Mouse (Mus musculus) stomach, postnatal 0 days (tissue): ENCODE measurements around the gene Aspscr1. TPM values are rescaled to one million over a fixed set of nuclear protein-coding genes. Genes with fewer than 3 reads are reported as not detected.

Experiments
- ATAC-seq: fragments of 200-750 bp; cut with Nextera tagmentation; 2 replicates; pipeline ENCODE4 v1.8.0; 2017; ENCODE audit not compliant: low FRiP score, low TSS enrichment
- DNase-seq: peaks from one replicate; pipeline ENCODE4 v3.0.0-alpha.2; 2016; ENCODE audit warnings: low spot score
- H3K27ac ChIP-seq: fragments of 300-500 bp; sonication (generic); replicated peaks from 2 replicates; pipeline ENCODE4 v1.5.1; 2014; ENCODE audit warnings: mild to moderate bottlenecking, control low read depth
- H3K27me3 ChIP-seq: fragments of 300-500 bp; sonication (generic); 2 replicates; pipeline ENCODE4 v1.6.1; 2014; ENCODE audit warnings: low read length; ENCODE audit not compliant: control insufficient read depth, insufficient read depth
- H3K36me3 ChIP-seq: fragments of 300-500 bp; sonication (generic); 2 replicates; pipeline ENCODE4 v1.6.1; 2014; ENCODE audit warnings: low read length, mixed read lengths; ENCODE audit not compliant: control insufficient read depth, insufficient read depth
- H3K4me1 ChIP-seq: fragments of 300-500 bp; sonication (generic); replicated peaks from 2 replicates; pipeline ENCODE4 v1.6.1; 2014; ENCODE audit warnings: antibody characterized with exemption; ENCODE audit not compliant: control insufficient read depth, insufficient read depth
- H3K4me2 ChIP-seq: fragments of 300-500 bp; sonication (generic); replicated peaks from 2 replicates; pipeline ENCODE4 v1.6.1; 2014; ENCODE audit warnings: low read depth, mild to moderate bottlenecking, control low read depth, moderate library complexity
- H3K4me3 ChIP-seq: fragments of 300-500 bp; sonication (generic); 2 replicates; pipeline ENCODE4 v1.5.1; 2014; ENCODE audit warnings: low read depth, low read length, control low read depth
- H3K9ac ChIP-seq: fragments of 300-500 bp; sonication (generic); 2 replicates; pipeline ENCODE4 v1.6.1; 2014; ENCODE audit warnings: mild to moderate bottlenecking, low read length, control low read depth, mixed read lengths
- H3K9me3 ChIP-seq: fragments of 300-500 bp; sonication (generic); 2 replicates; pipeline ENCODE4 v1.6.1; 2016; ENCODE audit warnings: low read length; ENCODE audit not compliant: control insufficient read depth
- CTCF ChIP-seq: IDR thresholded peaks from 2 replicates; pipeline ENCODE4 v1.5.1; 2016; ENCODE audit warnings: antibody characterized with exemption, low read depth, mild to moderate bottlenecking, moderate library complexity
- EP300 ChIP-seq: optimal IDR thresholded peaks from 2 replicates; pipeline ENCODE3; 2016; ENCODE audit warnings: antibody characterized with exemption
- WGBS: fragments of 180-500 bp; shearing (Covaris S2); extraction: QIAGEN DNeasy Blood & Tissue Kit; methylation state at CpG from one replicate; pipeline ENCODE4 v1.1.7; 2014; 5-methylcytosine and 5-hydroxymethylcytosine counted together
- polyA plus RNA-seq: library from polyadenylated mRNA; unstranded; fragments of >200 nt; fragmentation: Nextera tagmentation; extraction: Ambion mirVana; gene quantifications from 2 replicates; pipeline ENCODE4 v1.2.1, GENCODE M21; 2015

Gene Aspscr1
- polyA plus RNA-seq, 1 experiment from 2014 or later, result 74.1 TPM

DNA sequence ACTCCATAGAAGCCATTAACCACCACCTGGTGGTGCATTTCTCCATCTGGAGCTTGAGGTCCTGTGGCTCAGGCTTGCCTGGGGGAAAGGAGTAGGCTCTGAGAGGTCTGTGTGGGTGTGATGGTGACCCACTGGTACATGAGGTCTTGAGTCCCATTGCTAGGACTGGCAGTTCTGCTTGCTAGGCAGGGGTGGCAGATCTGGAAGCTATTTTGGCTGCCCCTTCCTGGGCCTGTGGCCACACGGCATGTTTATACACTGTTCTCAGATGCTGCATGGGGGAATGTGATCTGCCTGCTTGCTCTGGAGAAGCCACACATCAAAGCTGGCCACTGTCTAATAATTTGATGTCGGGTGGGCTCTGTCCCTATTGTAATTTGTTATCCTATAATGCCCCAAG lies 11.3 kb downstream of the Aspscr1 start:
- no peak for DNase-seq
- Histone ChIP-seq H3K27me3 (no peaks in the 10 kb centered on the region), H3K4me2 (no peak overlapping the region), H3K9me3 (no peaks in the 10 kb centered on the region), H3K36me3 (peaks cover 4% of the 10 kb centered on the region), H3K4me3 (no peak overlapping the region), H3K9ac (no peak overlapping the region), H3K4me1 (peaks cover 4% of the 10 kb centered on the region; the same call in 1 of the 2 replicates), H3K27ac (0 out of 2 replicates have a peak overlapping the region, but pooled peaks have one; percentile 30)
- TF ChIP-seq EP300 (no peak), CTCF (peak; percentile 15; the same call in 1 of the 2 replicates)
- 69% methylated on average over 2 of the region's 2 CpGs for WGBS
- no peak for ATAC-seq

DNA sequence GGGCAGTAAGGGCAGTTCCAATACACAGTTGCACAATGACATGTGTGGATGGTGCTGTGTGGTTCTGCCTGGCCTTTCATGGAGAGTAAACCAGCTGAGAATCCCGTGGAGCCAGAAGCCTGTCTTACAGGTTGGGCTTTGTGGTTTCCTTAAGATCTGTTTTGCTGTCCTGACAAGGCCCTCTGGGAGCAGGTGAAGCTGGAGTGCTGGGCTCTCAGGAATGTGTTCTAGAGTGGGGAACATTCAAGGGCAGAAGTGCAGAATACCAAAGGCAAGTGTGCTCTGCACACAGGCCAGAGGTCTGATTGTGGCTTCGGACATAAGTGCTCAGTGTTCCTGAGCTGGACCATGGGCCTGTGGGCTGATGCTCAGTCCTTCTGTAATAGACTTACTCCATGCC lies 11.9 kb downstream of the Aspscr1 start:
- H3K9ac ChIP-seq, result no peak overlapping the region
- H3K9me3 ChIP-seq, result no peaks in the 10 kb centered on the region
- no peak overlapping the region for H3K4me2 ChIP-seq
- ATAC-seq, result no peak
- 0 out of 2 replicates have a peak overlapping the region, but pooled peaks have one; percentile 30 for H3K27ac ChIP-seq
- H3K4me3 ChIP-seq, result no peak overlapping the region
- TF ChIP-seq EP300, result no peak
- no peak for TF ChIP-seq CTCF
- H3K27me3 ChIP-seq, result no peaks in the 10 kb centered on the region
- peaks cover 4% of the 10 kb centered on the region; the same call in 1 of the 2 replicates for H3K4me1 ChIP-seq
- no peak for DNase-seq
- peaks cover 7% of the 10 kb centered on the region for H3K36me3 ChIP-seq
- WGBS, result 74% methylated on average over 2 of the region's 2 CpGs

DNA sequence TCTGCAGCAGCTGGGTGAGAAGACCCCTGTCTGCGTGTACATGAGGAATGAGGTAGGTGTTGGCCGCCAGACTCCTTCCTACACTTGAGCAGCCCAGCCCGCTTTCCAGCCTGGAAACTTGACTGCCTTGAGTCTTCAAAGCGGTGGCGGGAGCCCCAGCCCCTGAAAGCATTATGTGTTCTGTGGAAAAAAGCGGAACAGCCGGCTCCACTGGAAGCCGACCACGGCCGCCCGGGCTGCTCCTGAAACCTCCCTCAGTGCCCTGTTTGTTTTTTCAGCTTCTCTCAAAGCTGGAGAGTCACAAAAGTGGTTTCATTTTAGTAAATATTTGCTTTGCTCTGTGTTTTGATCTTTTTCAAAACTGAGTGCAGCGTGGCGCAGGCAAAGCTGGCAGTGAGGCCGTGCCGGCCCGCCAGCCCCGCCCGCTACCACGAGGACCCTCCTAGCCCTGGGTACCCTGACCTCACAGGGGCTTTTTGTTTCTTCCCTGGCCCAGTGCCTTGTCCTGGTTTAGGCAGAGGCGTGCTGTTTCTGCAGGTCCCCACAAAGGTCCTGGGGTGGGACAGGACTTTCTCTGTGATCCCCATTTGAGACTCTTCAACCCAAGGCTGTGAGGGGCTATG lies 14.0 kb downstream of the Aspscr1 start:
- peak overlapping the region; percentile 38; the same call in 1 of the 2 replicates for H3K9ac ChIP-seq
- H3K4me3 ChIP-seq, result no peak overlapping the region
- no peak for TF ChIP-seq CTCF
- no peak for TF ChIP-seq EP300
- 0 out of 2 replicates have a peak overlapping the region, but pooled peaks have one; percentile 17 for H3K4me2 ChIP-seq
- peak overlapping the region; percentile 65 for H3K27ac ChIP-seq
- H3K4me1 ChIP-seq, result peaks cover 4% of the 10 kb centered on the region; the same call in 1 of the 2 replicates
- H3K9me3 ChIP-seq, result no peaks in the 10 kb centered on the region
- peak; percentile 70 for DNase-seq
- 50% methylated on average over 20 of the region's 20 CpGs for WGBS
- 0 out of 2 replicates have a peak, but pooled peaks have one; percentile 38 for ATAC-seq
- H3K36me3 ChIP-seq, result peaks cover 7% of the 10 kb centered on the region
- H3K27me3 ChIP-seq, result no peaks in the 10 kb centered on the region

DNA sequence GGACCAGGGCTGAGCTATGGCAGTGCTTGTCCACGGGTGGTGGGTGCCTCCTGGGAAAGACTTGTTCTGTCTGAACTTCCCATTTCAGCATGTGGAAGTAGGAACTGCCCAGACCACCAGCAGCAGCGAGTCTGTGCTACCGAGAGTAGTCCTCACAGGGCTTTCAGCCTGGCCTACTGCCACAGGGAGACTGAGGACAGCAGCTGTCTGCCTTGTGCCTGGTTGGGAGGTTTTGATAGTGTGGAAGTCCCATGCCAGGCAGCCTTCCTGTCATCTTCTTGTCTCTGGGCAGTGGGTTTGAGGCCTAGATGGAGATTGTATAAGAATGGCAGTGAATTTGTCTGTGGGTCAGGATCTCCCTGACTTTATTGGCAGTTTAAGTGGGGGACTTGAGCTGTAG lies 16.6 kb downstream of the Aspscr1 start:
- no peak for TF ChIP-seq EP300
- no peak for TF ChIP-seq CTCF
- WGBS, result 75% methylated on average over 3 of the region's 3 CpGs
- ATAC-seq (no peak), DNase-seq (no peak)
- Histone ChIP-seq H3K27ac (no peak overlapping the region), H3K4me3 (no peak overlapping the region), H3K36me3 (peaks cover 7% of the 10 kb centered on the region), H3K9me3 (no peaks in the 10 kb centered on the region), H3K4me1 (peaks cover 4% of the 10 kb centered on the region; the same call in 1 of the 2 replicates), H3K9ac (no peak overlapping the region), H3K4me2 (no peak overlapping the region), H3K27me3 (no peaks in the 10 kb centered on the region)

DNA sequence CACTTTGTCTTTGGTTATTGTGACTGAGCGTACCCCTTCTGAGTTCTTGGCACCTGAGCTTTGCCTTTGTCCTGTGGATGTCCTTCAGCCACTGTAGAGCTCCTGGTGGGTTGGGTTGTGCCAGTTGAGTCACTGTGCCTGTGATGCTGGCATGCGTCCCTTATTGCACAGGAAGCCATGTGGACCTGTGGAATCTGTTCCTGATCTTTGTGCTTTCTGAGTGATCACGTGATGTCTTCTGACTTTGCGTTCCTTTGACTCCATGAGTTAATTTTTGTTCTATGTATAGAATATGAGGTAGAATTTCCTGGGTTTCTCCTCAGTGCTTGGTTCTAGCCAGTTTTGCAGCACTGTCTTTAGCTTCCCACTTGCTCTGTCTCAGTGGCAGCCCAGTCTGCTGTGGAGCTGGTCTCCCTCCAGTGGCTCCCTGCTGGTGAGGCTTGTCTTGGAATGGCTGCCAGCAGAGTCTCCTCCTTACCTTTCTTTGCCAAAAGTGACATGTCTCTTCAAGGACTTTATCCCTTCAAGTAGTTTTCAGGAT lies 19.8 kb downstream of the Aspscr1 start:
- Histone ChIP-seq H3K4me2 (no peak overlapping the region), H3K27ac (no peak overlapping the region), H3K36me3 (peaks cover 11% of the 10 kb centered on the region), H3K9ac (no peak overlapping the region), H3K27me3 (no peaks in the 10 kb centered on the region), H3K4me3 (no peak overlapping the region), H3K9me3 (no peaks in the 10 kb centered on the region), H3K4me1 (no peaks in the 10 kb centered on the region)
- DNase-seq (no peak), ATAC-seq (no peak)
- 80% methylated on average over 4 of the region's 4 CpGs for WGBS
- TF ChIP-seq CTCF (0 out of 2 replicates have a peak, but pooled peaks have one; percentile 29), EP300 (no peak)

DNA sequence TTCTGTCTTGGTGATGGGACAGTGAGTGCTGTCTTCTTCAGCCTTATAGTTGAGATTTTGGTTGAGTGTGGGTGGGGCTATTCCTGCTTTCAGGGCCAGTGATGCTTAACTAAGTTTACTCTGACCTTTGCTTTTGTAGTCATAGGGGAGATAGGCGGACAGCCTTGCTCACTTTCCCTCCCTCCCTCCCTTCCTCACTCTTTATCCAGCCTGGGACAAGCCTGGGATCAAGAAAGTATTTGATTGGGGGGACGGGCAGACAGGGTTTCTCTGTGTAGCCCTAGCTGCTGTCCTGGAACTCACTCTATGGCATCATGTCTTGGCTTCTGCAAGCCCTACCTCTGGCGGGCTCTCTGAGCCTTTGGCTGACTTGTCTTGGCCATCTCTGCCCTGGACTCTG lies 20.7 kb downstream of the Aspscr1 start:
- Histone ChIP-seq H3K4me3 (no peak overlapping the region), H3K27me3 (no peaks in the 10 kb centered on the region), H3K4me1 (no peaks in the 10 kb centered on the region), H3K4me2 (no peak overlapping the region), H3K27ac (no peak overlapping the region), H3K9ac (no peak overlapping the region), H3K9me3 (no peaks in the 10 kb centered on the region), H3K36me3 (peaks cover 8% of the 10 kb centered on the region; the same call in 1 of the 2 replicates)
- no peak for TF ChIP-seq CTCF
- TF ChIP-seq EP300, result no peak
- ATAC-seq (no peak), DNase-seq (no peak)
- WGBS, result 90% methylated on average over 3 of the region's 3 CpGs
